Mouse (Mus musculus): ENCODE measurements around the gene Hyal2. TPM values are rescaled to one million over a fixed set of nuclear protein-coding genes. Genes with fewer than 3 reads are reported as not detected.
"Not testable (repeated sequence)": the region's sequence is repeated elsewhere in the genome, so short reads cannot be mapped to it uniquely, and the experiment has no call there.

The Hyal2 gene
- total and polyA plus RNA-seq, 3 experiments = 40.2 to 43.6 (median 40.8) TPM

DNA sequence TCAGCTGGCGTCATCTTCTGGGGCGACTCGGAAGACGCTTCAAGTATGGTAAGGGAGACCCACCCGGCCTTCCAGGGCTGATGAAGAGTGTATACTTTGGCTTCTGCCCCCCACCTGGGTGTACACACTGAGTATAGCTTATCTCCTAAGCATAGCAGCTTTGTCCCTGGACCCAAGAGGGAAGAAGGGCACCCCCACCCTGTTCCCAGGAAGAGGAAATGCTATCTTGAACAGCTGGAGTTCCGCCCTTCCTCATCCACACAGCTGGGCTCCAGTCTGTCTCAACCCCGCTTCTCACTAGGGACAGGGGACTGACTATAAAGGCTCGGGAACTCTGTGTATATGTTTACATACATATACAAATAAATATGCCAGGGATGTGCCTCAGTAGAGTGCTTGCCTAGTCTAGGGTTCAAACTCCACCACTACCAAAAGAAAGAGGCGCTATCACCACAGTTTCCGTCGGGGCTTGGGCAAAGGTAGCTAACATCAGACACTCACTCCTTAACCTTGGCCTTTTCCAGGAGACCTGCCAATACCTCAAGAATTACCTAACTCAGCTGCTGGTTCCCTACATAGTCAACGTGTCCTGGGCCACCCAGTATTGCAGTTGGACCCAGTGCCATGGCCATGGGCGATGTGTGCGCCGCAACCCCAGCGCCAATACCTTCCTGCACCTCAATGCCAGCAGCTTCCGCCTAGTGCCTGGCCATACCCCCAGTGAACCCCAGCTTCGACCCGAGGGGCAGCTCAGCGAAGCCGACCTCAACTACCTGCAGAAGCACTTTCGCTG lies 4.0 kb downstream of the Hyal2 start:
- TF ChIP-seq CTCF (IDR thresholded peaks at IDR 0.05) (no peak), EP300 (IDR thresholded peaks at IDR 0.05; ENCODE audit: insufficient read depth, low read depth, low read length) (peak; percentile 83), POLR2A (IDR thresholded peaks at IDR 0.05; ENCODE audit: insufficient read depth, low read depth, low read length) (peak; percentile 57)
- no peaks in the 10 kb centered on the region for H3K27me3 ChIP-seq (ENCODE audit: control insufficient read depth, insufficient read depth, low read length)
- no peak for DNase-seq
- no peaks in the 10 kb centered on the region for H3K36me3 ChIP-seq (ENCODE audit: control insufficient read depth, insufficient read depth, low read length)
- peak overlapping the region; percentile 95 for H3K27ac ChIP-seq
- WGBS = 70% methylated on average over 22 of the region's 22 CpGs
- H3K4me3 ChIP-seq = peak overlapping the region; percentile 79
- H3K4me1 ChIP-seq (ENCODE audit: control insufficient read depth, insufficient read depth, low read length) = peaks cover 14% of the 10 kb centered on the region
- no peaks in the 10 kb centered on the region for H3K79me2 ChIP-seq (replicated peaks; ENCODE audit: control insufficient read depth, insufficient read depth, low read length)
- peak overlapping the region; percentile 79; the same call in 1 of the 2 replicates for H3K9ac ChIP-seq (ENCODE audit: low read depth, low read length)
- intact Hi-C loops (cut with DNase I) = no loop called here

DNA sequence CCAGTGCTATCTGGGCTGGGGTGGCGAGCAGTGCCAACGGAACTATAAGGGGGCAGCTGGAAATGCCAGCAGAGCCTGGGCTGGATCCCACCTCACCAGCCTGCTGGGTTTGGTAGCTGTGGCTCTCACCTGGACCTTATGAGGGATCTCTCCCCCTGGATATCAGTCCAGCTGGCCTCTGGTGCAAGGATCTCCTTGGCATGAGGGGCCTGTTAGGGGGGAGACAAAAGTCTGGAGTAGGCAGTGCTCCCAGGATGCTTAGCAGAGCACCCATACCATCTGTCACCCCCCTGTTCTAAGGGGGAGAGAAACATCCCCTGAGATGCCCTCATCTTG lies 4.5 kb downstream of the Hyal2 start:
- WGBS = 97% methylated on average over 2 of the region's 2 CpGs
- H3K4me1 ChIP-seq (ENCODE audit: control insufficient read depth, insufficient read depth, low read length) = peaks cover 15% of the 10 kb centered on the region
- H3K27me3 ChIP-seq (ENCODE audit: control insufficient read depth, insufficient read depth, low read length) = no peaks in the 10 kb centered on the region
- H3K9ac ChIP-seq (ENCODE audit: low read depth, low read length) = no peak overlapping the region
- no peaks in the 10 kb centered on the region for H3K36me3 ChIP-seq (ENCODE audit: control insufficient read depth, insufficient read depth, low read length)
- no peak for DNase-seq
- peak overlapping the region; percentile 95 for H3K27ac ChIP-seq
- intact Hi-C loops (cut with DNase I) = no loop called here
- H3K79me2 ChIP-seq (replicated peaks; ENCODE audit: control insufficient read depth, insufficient read depth, low read length) = no peaks in the 10 kb centered on the region
- H3K4me3 ChIP-seq = no peak overlapping the region
- TF ChIP-seq EP300 (IDR thresholded peaks at IDR 0.05; ENCODE audit: insufficient read depth, low read depth, low read length) = no peak

DNA sequence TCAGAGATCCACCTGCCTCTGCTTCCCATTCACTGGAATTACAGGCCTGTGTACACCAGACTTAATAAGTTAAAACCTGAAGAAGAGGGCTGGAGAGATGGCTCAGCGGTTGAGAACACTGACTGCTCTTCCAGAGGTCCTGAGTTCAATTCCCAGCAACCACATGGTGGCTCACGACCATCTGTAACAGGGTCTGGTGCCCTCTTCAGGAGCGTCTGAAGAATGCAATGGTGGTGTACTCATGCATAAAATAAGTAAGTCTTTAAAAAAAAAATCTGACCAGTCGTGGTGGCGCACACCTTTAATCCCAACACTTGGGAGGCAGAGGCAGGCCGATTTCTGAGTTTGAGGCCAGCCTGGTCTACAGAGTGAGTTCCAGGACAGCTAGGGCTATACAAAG lies 6.0 kb downstream of the Hyal2 start:
- intact Hi-C loops (cut with DNase I) = not testable (repeated sequence)
- WGBS = 89% methylated on average over 6 of the region's 6 CpGs

GRCm38 (mm10) chr9:107575579-107576356 lies 8.0 kb downstream of the Hyal2 start:
- H3K9ac ChIP-seq (ENCODE audit: low read depth, low read length) = no peak overlapping the region

More for the DNA sequence above, 6.0 kb downstream of the Hyal2 start:
- peaks cover 20% of the 10 kb centered on the region for H3K4me1 ChIP-seq (ENCODE audit: control insufficient read depth, insufficient read depth, low read length)
- DNase-seq; H3K4me3 ChIP-seq; H3K27me3 ChIP-seq (ENCODE audit: control insufficient read depth, insufficient read depth, low read length); H3K9ac ChIP-seq (ENCODE audit: low read depth, low read length); H3K36me3 ChIP-seq (ENCODE audit: control insufficient read depth, insufficient read depth, low read length); H3K27ac ChIP-seq; H3K79me2 ChIP-seq (replicated peaks; ENCODE audit: control insufficient read depth, insufficient read depth, low read length): not testable (repeated sequence)
- peak; percentile 43 for TF ChIP-seq CTCF (IDR thresholded peaks at IDR 0.05)

GRCm38 (mm10) chr9:107576357-107577107 lies 8.8 kb downstream of the Hyal2 start, which contains the start of gene Hyal1:
Gene Hyal1 (plus strand): TSS chr9:107576927.
- Histone ChIP-seq H3K27me3 (ENCODE audit: control insufficient read depth, insufficient read depth, low read length) (no peaks in the 10 kb centered on the region), H3K4me3 (peak within 1 kb of the TSS; percentile 52), H3K79me2 (replicated peaks; ENCODE audit: control insufficient read depth, insufficient read depth, low read length) (no peaks in the 10 kb centered on the region), H3K9ac (ENCODE audit: low read depth, low read length) (peak within 1 kb of the TSS; percentile 77), H3K36me3 (ENCODE audit: control insufficient read depth, insufficient read depth, low read length) (no peaks in the 10 kb centered on the region), H3K4me1 (ENCODE audit: control insufficient read depth, insufficient read depth, low read length) (peaks cover 20% of the 10 kb centered on the region), H3K27ac (peak within 1 kb of the TSS; percentile 79)
- TF ChIP-seq EP300 (IDR thresholded peaks at IDR 0.05; ENCODE audit: insufficient read depth, low read depth, low read length) (0 out of 2 replicates have a peak, but pooled peaks have one; percentile 7), POLR2A (IDR thresholded peaks at IDR 0.05; ENCODE audit: insufficient read depth, low read depth, low read length) (peak; percentile 94), CTCF (IDR thresholded peaks at IDR 0.05) (no peak)
- WGBS = 14% methylated on average over 16 of the region's 16 CpGs
- peak; percentile 84 to 85 for DNase-seq
- intact Hi-C loops (cut with DNase I) = no loop called here

More at GRCm38 (mm10) chr9:107575579-107576356, 8.0 kb downstream of the Hyal2 start:
- intact Hi-C loops (cut with DNase I) = no loop called here
- H3K4me3 ChIP-seq = no peak overlapping the region
- no peak for TF ChIP-seq POLR2A (IDR thresholded peaks at IDR 0.05; ENCODE audit: insufficient read depth, low read depth, low read length)
- TF ChIP-seq CTCF (IDR thresholded peaks at IDR 0.05) = no peak
- no peak for TF ChIP-seq EP300 (IDR thresholded peaks at IDR 0.05; ENCODE audit: insufficient read depth, low read depth, low read length)
- H3K27ac ChIP-seq = no peak overlapping the region
- no peaks in the 10 kb centered on the region for H3K36me3 ChIP-seq (ENCODE audit: control insufficient read depth, insufficient read depth, low read length)
- no peaks in the 10 kb centered on the region for H3K27me3 ChIP-seq (ENCODE audit: control insufficient read depth, insufficient read depth, low read length)
- H3K79me2 ChIP-seq (replicated peaks; ENCODE audit: control insufficient read depth, insufficient read depth, low read length) = no peaks in the 10 kb centered on the region
- H3K4me1 ChIP-seq (ENCODE audit: control insufficient read depth, insufficient read depth, low read length) = peaks cover 21% of the 10 kb centered on the region
- 77% methylated on average over 14 of the region's 14 CpGs for WGBS
- DNase-seq = no peak
